Mouse (Mus musculus) stomach, postnatal 0 days (tissue): ENCODE results near the gene Ceacam14. TPM values are rescaled to one million over a fixed set of nuclear protein-coding genes. Genes with fewer than 3 reads are reported as not detected.

Source experiments
- ATAC-seq: fragments of 200-750 bp; cut with Nextera tagmentation; 2 replicates; pipeline ENCODE4 v1.8.0; 2017; ENCODE audit not compliant: low FRiP score, low TSS enrichment
- DNase-seq: peaks from one replicate; pipeline ENCODE4 v3.0.0-alpha.2; 2016; ENCODE audit warnings: low spot score
- H3K27ac ChIP-seq: fragments of 300-500 bp; sonication (generic); replicated peaks from 2 replicates; pipeline ENCODE4 v1.5.1; 2014; ENCODE audit warnings: mild to moderate bottlenecking, control low read depth
- H3K27me3 ChIP-seq: fragments of 300-500 bp; sonication (generic); 2 replicates; pipeline ENCODE4 v1.6.1; 2014; ENCODE audit warnings: low read length; ENCODE audit not compliant: control insufficient read depth, insufficient read depth
- H3K36me3 ChIP-seq: fragments of 300-500 bp; sonication (generic); 2 replicates; pipeline ENCODE4 v1.6.1; 2014; ENCODE audit warnings: low read length, mixed read lengths; ENCODE audit not compliant: control insufficient read depth, insufficient read depth
- H3K4me1 ChIP-seq: fragments of 300-500 bp; sonication (generic); replicated peaks from 2 replicates; pipeline ENCODE4 v1.6.1; 2014; ENCODE audit warnings: antibody characterized with exemption; ENCODE audit not compliant: control insufficient read depth, insufficient read depth
- H3K4me2 ChIP-seq: fragments of 300-500 bp; sonication (generic); replicated peaks from 2 replicates; pipeline ENCODE4 v1.6.1; 2014; ENCODE audit warnings: low read depth, mild to moderate bottlenecking, control low read depth, moderate library complexity
- H3K4me3 ChIP-seq: fragments of 300-500 bp; sonication (generic); 2 replicates; pipeline ENCODE4 v1.5.1; 2014; ENCODE audit warnings: low read depth, low read length, control low read depth
- H3K9ac ChIP-seq: fragments of 300-500 bp; sonication (generic); 2 replicates; pipeline ENCODE4 v1.6.1; 2014; ENCODE audit warnings: mild to moderate bottlenecking, low read length, control low read depth, mixed read lengths
- H3K9me3 ChIP-seq: fragments of 300-500 bp; sonication (generic); 2 replicates; pipeline ENCODE4 v1.6.1; 2016; ENCODE audit warnings: low read length; ENCODE audit not compliant: control insufficient read depth
- CTCF ChIP-seq: IDR thresholded peaks from 2 replicates; pipeline ENCODE4 v1.5.1; 2016; ENCODE audit warnings: antibody characterized with exemption, low read depth, mild to moderate bottlenecking, moderate library complexity
- EP300 ChIP-seq: optimal IDR thresholded peaks from 2 replicates; pipeline ENCODE3; 2016; ENCODE audit warnings: antibody characterized with exemption
- whole genome bisulfite sequencing: fragments of 180-500 bp; shearing (Covaris S2); extraction: QIAGEN DNeasy Blood & Tissue Kit; methylation state at CpG from one replicate; pipeline ENCODE4 v1.1.7; 2014; 5-methylcytosine and 5-hydroxymethylcytosine counted together
- polyA plus RNA-seq: library from polyadenylated mRNA; unstranded; fragments of >200 nt; fragmentation: Nextera tagmentation; extraction: Ambion mirVana; gene quantifications from 2 replicates; pipeline ENCODE4 v1.2.1, GENCODE M21; 2015

Gene Ceacam14
- polyA plus RNA-seq, result not detected in 2 replicates

- Histone ChIP-seq H3K27me3 (no peaks in the 10 kb centered on the region), H3K36me3 (no peaks in the 10 kb centered on the region), H3K4me3 (no peak within 1 kb of the TSS), H3K4me2 (no peak within 1 kb of the TSS), H3K9ac (no peak within 1 kb of the TSS), H3K27ac (no peak within 1 kb of the TSS), H3K4me1 (no peaks in the 10 kb centered on the region), H3K9me3 (0 out of 2 replicates have a peak, but pooled peaks cover 3% of the 10 kb centered on the region)
- no peak for TF ChIP-seq CTCF
- TF ChIP-seq EP300, result no peak
- ATAC-seq, result no peak
- WGBS, result 64% methylated on average over 4 of the region's 4 CpGs
- DNase-seq, result no peak
Observed at GRCm38 (mm10) chr7:17812333-17812732, at the start of gene Ceacam14. Ceacam14 (plus strand) TSS chr7:17812633.

Other genes starting within 250 kb of the Ceacam14 start
- not detected in 2 replicates for gene Ceacam5, start 99.4 kb upstream of the Ceacam14 start, polyA plus RNA-seq
- gene Gm5155, start 59.1 kb downstream of the Ceacam14 start, polyA plus RNA-seq, result not detected in 2 replicates
- gene Ceacam11, start 159.5 kb downstream of the Ceacam14 start, polyA plus RNA-seq, result not detected in 2 replicates
- gene Ceacam13, start 197.3 kb downstream of the Ceacam14 start, polyA plus RNA-seq, result not detected in 2 replicates